Mouse (Mus musculus): ENCODE measurements at regions not wholly inside any gene's neighbourhood (a gene's known extent, or its start where the extent isn't known, plus 50 kb on each side); places are given as distances from the start of the nearest gene placed in this dataset.

- TF ChIP-seq CTCF (IDR thresholded peaks at IDR 0.05; ENCODE audit: low read depth) (no peak), EP300 (IDR thresholded peaks at IDR 0.05; ENCODE audit: low read depth) (no peak)
Observed at GRCm38 (mm10) chr1:32930381-32930780, 383.3 kb upstream of the Gm5415 start.
